Mouse (Mus musculus): ENCODE data around the gene Kcnh1.
A peak's percentile ranks its signal among the peaks of the same experiment; 100 is the strongest.

Kcnh1 gene

GRCm38 (mm10) chr1:192190508-192191321 is at the start of gene Kcnh1:
Gene Kcnh1, plus strand, starts transcription at chr1:192190774.
- peak; percentile 65 to 77 for DNase-seq (ENCODE audit: low spot score in 2 of 2)

- DNase-seq (ENCODE audit: low spot score in 2 of 2), result no peak
These were observed 39.4 kb upstream of the Kcnh1 start for GRCm38 (mm10) chr1:192151179-192151578.

- DNase-seq (ENCODE audit: low spot score in 2 of 2), result no peak
These were observed 19.1 kb upstream of the Kcnh1 start for GRCm38 (mm10) chr1:192171477-192171876.

- no peak for DNase-seq (ENCODE audit: low spot score in 2 of 2)
These were observed 10.7 kb upstream of the Kcnh1 start for GRCm38 (mm10) chr1:192179877-192180276.

GRCm38 (mm10) chr1:192181696-192182257 is 8.8 kb upstream of the Kcnh1 start:
- DNase-seq (ENCODE audit: low spot score in 2 of 2), result no peak

GRCm38 (mm10) chr1:192189056-192189455 is 1.5 kb upstream of the Kcnh1 start:
- peak in 1 of 2 experiments; percentile 15 for DNase-seq (ENCODE audit: low spot score in 2 of 2)

- no peak for DNase-seq (ENCODE audit: low spot score in 2 of 2)
These were observed 803 bp upstream of the Kcnh1 start for GRCm38 (mm10) chr1:192189771-192190170.

- no peak for DNase-seq (ENCODE audit: low spot score in 2 of 2)
These were observed 707 bp downstream of the Kcnh1 start for GRCm38 (mm10) chr1:192191322-192191639.

- DNase-seq (ENCODE audit: low spot score in 2 of 2), result no peak
These were observed 1.3 kb downstream of the Kcnh1 start for GRCm38 (mm10) chr1:192191859-192192258.

GRCm38 (mm10) chr1:192192710-192193109 is 2.1 kb downstream of the Kcnh1 start:
- no peak for DNase-seq (ENCODE audit: low spot score in 2 of 2)

GRCm38 (mm10) chr1:192193656-192194055 is 3.1 kb downstream of the Kcnh1 start:
- DNase-seq (ENCODE audit: low spot score in 2 of 2), result no peak

- no peak for DNase-seq (ENCODE audit: low spot score in 2 of 2)
These were observed 6.9 kb downstream of the Kcnh1 start for GRCm38 (mm10) chr1:192197495-192197894.

- DNase-seq (ENCODE audit: low spot score in 2 of 2), result no peak
These were observed 12.4 kb downstream of the Kcnh1 start for GRCm38 (mm10) chr1:192202936-192203335.

GRCm38 (mm10) chr1:192207956-192208355 is 17.4 kb downstream of the Kcnh1 start:
- DNase-seq (ENCODE audit: low spot score in 2 of 2), result no peak

GRCm38 (mm10) chr1:192212448-192212847 is 21.9 kb downstream of the Kcnh1 start:
- no peak for DNase-seq (ENCODE audit: low spot score in 2 of 2)

GRCm38 (mm10) chr1:192214666-192215065 is 24.1 kb downstream of the Kcnh1 start:
- DNase-seq (ENCODE audit: low spot score in 2 of 2), result no peak

- no peak for DNase-seq (ENCODE audit: low spot score in 2 of 2)
These were observed 29.6 kb downstream of the Kcnh1 start for GRCm38 (mm10) chr1:192220156-192220555.

GRCm38 (mm10) chr1:192224161-192224560 is 33.6 kb downstream of the Kcnh1 start:
- no peak for DNase-seq (ENCODE audit: low spot score in 2 of 2)

- DNase-seq (ENCODE audit: low spot score in 2 of 2), result no peak
These were observed 42.1 kb downstream of the Kcnh1 start for GRCm38 (mm10) chr1:192232696-192233095.

GRCm38 (mm10) chr1:192246836-192247235 is 56.3 kb downstream of the Kcnh1 start:
- DNase-seq (ENCODE audit: low spot score in 2 of 2), result no peak

- DNase-seq (ENCODE audit: low spot score in 2 of 2), result no peak
These were observed 68.6 kb downstream of the Kcnh1 start for GRCm38 (mm10) chr1:192259146-192259545.

- DNase-seq (ENCODE audit: low spot score in 2 of 2), result no peak
These were observed 69.0 kb downstream of the Kcnh1 start for GRCm38 (mm10) chr1:192259616-192260015.

- DNase-seq (ENCODE audit: low spot score in 2 of 2), result no peak
These were observed 75.1 kb downstream of the Kcnh1 start for GRCm38 (mm10) chr1:192265704-192266103.

Measured in heart, adult 9 months (tissue).